Mouse (Mus musculus): ENCODE results near the gene Ddx59. TPM values are rescaled to one million over a fixed set of nuclear protein-coding genes. Genes with fewer than 3 reads are reported as not detected.
A peak's percentile ranks its signal among the peaks of the same experiment; 100 is the strongest.

Ddx59 gene
- polyA plus RNA-seq (2014; fragmentation: Nextera tagmentation; extraction: Ambion mirVana) = 19.2 and 19.5 TPM in 2 replicates

- Histone ChIP-seq H3K9ac (ENCODE audit: low read length) (peak within 1 kb of the TSS; percentile 88), H3K4me1 (ENCODE audit: control insufficient read depth, insufficient read depth, low read length) (peaks cover 7% of the 10 kb centered on the region), H3K27ac (replicated peaks; ENCODE audit: low read depth, low read length) (peak within 1 kb of the TSS; percentile 97), H3K4me2 (ENCODE audit: low read depth, severe bottlenecking) (peak within 1 kb of the TSS; percentile 39), H3K4me3 (ENCODE audit: low read depth, low read length) (peak within 1 kb of the TSS; percentile 58), H3K36me3 (ENCODE audit: control insufficient read depth, insufficient read depth, low read length) (no peaks in the 10 kb centered on the region), H3K9me3 (ENCODE audit: control insufficient read depth, low read length) (no peaks in the 10 kb centered on the region), H3K27me3 (ENCODE audit: control insufficient read depth, insufficient read depth, low read length) (no peaks in the 10 kb centered on the region)
- ATAC-seq (ENCODE audit: insufficient number of reproducible peaks, low FRiP score, low TSS enrichment, low read depth) (peak; percentile 99), DNase-seq (ENCODE audit: low spot score) (peak; percentile 98)
- 3% methylated on average over 77 of the region's 78 CpGs for WGBS
These were observed at the start of gene Ddx59 for GRCm38 (mm10) chr1:136414798-136415755. Ddx59 (plus strand) TSS chr1:136415271.

- H3K4me3 ChIP-seq (ENCODE audit: low read depth, low read length) = no peak overlapping the region
- no peaks in the 10 kb centered on the region for H3K9me3 ChIP-seq (ENCODE audit: control insufficient read depth, low read length)
- H3K27me3 ChIP-seq (ENCODE audit: control insufficient read depth, insufficient read depth, low read length) = no peaks in the 10 kb centered on the region
- WGBS = 85% methylated on average over 3 of the region's 3 CpGs
- no peaks in the 10 kb centered on the region for H3K4me1 ChIP-seq (ENCODE audit: control insufficient read depth, insufficient read depth, low read length)
- H3K4me2 ChIP-seq (ENCODE audit: low read depth, severe bottlenecking) = no peak overlapping the region
- DNase-seq (ENCODE audit: low spot score) (no peak), ATAC-seq (ENCODE audit: insufficient number of reproducible peaks, low FRiP score, low TSS enrichment, low read depth) (no peak)
- H3K36me3 ChIP-seq (ENCODE audit: control insufficient read depth, insufficient read depth, low read length) = no peaks in the 10 kb centered on the region
- no peak overlapping the region for H3K27ac ChIP-seq (replicated peaks; ENCODE audit: low read depth, low read length)
- H3K9ac ChIP-seq (ENCODE audit: low read length) = no peak overlapping the region
These were observed 49.1 kb upstream of the Ddx59 start for GRCm38 (mm10) chr1:136365986-136366385.

GRCm38 (mm10) chr1:136379261-136379660, 35.8 kb upstream of the Ddx59 start:
- no peak for DNase-seq (ENCODE audit: low spot score)
- 93% methylated on average over 7 of the region's 7 CpGs for WGBS
- H3K4me3 ChIP-seq (ENCODE audit: low read depth, low read length) = no peak overlapping the region
- no peak overlapping the region for H3K27ac ChIP-seq (replicated peaks; ENCODE audit: low read depth, low read length)
- H3K36me3 ChIP-seq (ENCODE audit: control insufficient read depth, insufficient read depth, low read length) = no peaks in the 10 kb centered on the region
- H3K4me1 ChIP-seq (ENCODE audit: control insufficient read depth, insufficient read depth, low read length) = no peaks in the 10 kb centered on the region
- H3K9me3 ChIP-seq (ENCODE audit: control insufficient read depth, low read length) = no peaks in the 10 kb centered on the region
- no peak overlapping the region for H3K9ac ChIP-seq (ENCODE audit: low read length)
- H3K27me3 ChIP-seq (ENCODE audit: control insufficient read depth, insufficient read depth, low read length) = no peaks in the 10 kb centered on the region
- ATAC-seq (ENCODE audit: insufficient number of reproducible peaks, low FRiP score, low TSS enrichment, low read depth) = no peak
- H3K4me2 ChIP-seq (ENCODE audit: low read depth, severe bottlenecking) = no peak overlapping the region

GRCm38 (mm10) chr1:136380161-136380560, 34.9 kb upstream of the Ddx59 start:
- WGBS = 86% methylated on average over 4 of the region's 4 CpGs
- ATAC-seq (ENCODE audit: insufficient number of reproducible peaks, low FRiP score, low TSS enrichment, low read depth) (no peak), DNase-seq (ENCODE audit: low spot score) (no peak)
- no peaks in the 10 kb centered on the region for H3K36me3 ChIP-seq (ENCODE audit: control insufficient read depth, insufficient read depth, low read length)
- H3K4me1 ChIP-seq (ENCODE audit: control insufficient read depth, insufficient read depth, low read length) = no peaks in the 10 kb centered on the region
- no peak overlapping the region for H3K4me2 ChIP-seq (ENCODE audit: low read depth, severe bottlenecking)
- no peak overlapping the region for H3K9ac ChIP-seq (ENCODE audit: low read length)
- no peaks in the 10 kb centered on the region for H3K9me3 ChIP-seq (ENCODE audit: control insufficient read depth, low read length)
- H3K4me3 ChIP-seq (ENCODE audit: low read depth, low read length) = no peak overlapping the region
- no peak overlapping the region for H3K27ac ChIP-seq (replicated peaks; ENCODE audit: low read depth, low read length)
- no peaks in the 10 kb centered on the region for H3K27me3 ChIP-seq (ENCODE audit: control insufficient read depth, insufficient read depth, low read length)

GRCm38 (mm10) chr1:136380606-136381005, 34.5 kb upstream of the Ddx59 start:
- ATAC-seq (ENCODE audit: insufficient number of reproducible peaks, low FRiP score, low TSS enrichment, low read depth) = no peak
- Histone ChIP-seq H3K36me3 (ENCODE audit: control insufficient read depth, insufficient read depth, low read length) (no peaks in the 10 kb centered on the region), H3K27me3 (ENCODE audit: control insufficient read depth, insufficient read depth, low read length) (no peaks in the 10 kb centered on the region), H3K4me2 (ENCODE audit: low read depth, severe bottlenecking) (no peak overlapping the region), H3K9ac (ENCODE audit: low read length) (no peak overlapping the region), H3K9me3 (ENCODE audit: control insufficient read depth, low read length) (no peaks in the 10 kb centered on the region), H3K27ac (replicated peaks; ENCODE audit: low read depth, low read length) (no peak overlapping the region), H3K4me1 (ENCODE audit: control insufficient read depth, insufficient read depth, low read length) (no peaks in the 10 kb centered on the region), H3K4me3 (ENCODE audit: low read depth, low read length) (no peak overlapping the region)
- no peak for DNase-seq (ENCODE audit: low spot score)
- WGBS = 85% methylated on average over 8 of the region's 8 CpGs

GRCm38 (mm10) chr1:136381169-136381568, 33.9 kb upstream of the Ddx59 start:
- no peak overlapping the region for H3K4me3 ChIP-seq (ENCODE audit: low read depth, low read length)
- no peak for ATAC-seq (ENCODE audit: insufficient number of reproducible peaks, low FRiP score, low TSS enrichment, low read depth)
- H3K4me2 ChIP-seq (ENCODE audit: low read depth, severe bottlenecking) = no peak overlapping the region
- no peak for DNase-seq (ENCODE audit: low spot score)
- no peak overlapping the region for H3K27ac ChIP-seq (replicated peaks; ENCODE audit: low read depth, low read length)
- WGBS = 86% methylated on average over 6 of the region's 6 CpGs
- no peaks in the 10 kb centered on the region for H3K27me3 ChIP-seq (ENCODE audit: control insufficient read depth, insufficient read depth, low read length)
- no peak overlapping the region for H3K9ac ChIP-seq (ENCODE audit: low read length)
- no peaks in the 10 kb centered on the region for H3K9me3 ChIP-seq (ENCODE audit: control insufficient read depth, low read length)
- H3K4me1 ChIP-seq (ENCODE audit: control insufficient read depth, insufficient read depth, low read length) = no peaks in the 10 kb centered on the region
- no peaks in the 10 kb centered on the region for H3K36me3 ChIP-seq (ENCODE audit: control insufficient read depth, insufficient read depth, low read length)

- Histone ChIP-seq H3K4me3 (ENCODE audit: low read depth, low read length) (no peak overlapping the region), H3K4me1 (ENCODE audit: control insufficient read depth, insufficient read depth, low read length) (no peaks in the 10 kb centered on the region), H3K27me3 (ENCODE audit: control insufficient read depth, insufficient read depth, low read length) (no peaks in the 10 kb centered on the region), H3K4me2 (ENCODE audit: low read depth, severe bottlenecking) (no peak overlapping the region), H3K27ac (replicated peaks; ENCODE audit: low read depth, low read length) (no peak overlapping the region), H3K36me3 (ENCODE audit: control insufficient read depth, insufficient read depth, low read length) (no peaks in the 10 kb centered on the region), H3K9me3 (ENCODE audit: control insufficient read depth, low read length) (no peaks in the 10 kb centered on the region), H3K9ac (ENCODE audit: low read length) (no peak overlapping the region)
- no peak for DNase-seq (ENCODE audit: low spot score)
- WGBS = 89% methylated on average over 5 of the region's 5 CpGs
- ATAC-seq (ENCODE audit: insufficient number of reproducible peaks, low FRiP score, low TSS enrichment, low read depth) = no peak
These were observed 33.5 kb upstream of the Ddx59 start for GRCm38 (mm10) chr1:136381583-136381982.

- ATAC-seq (ENCODE audit: insufficient number of reproducible peaks, low FRiP score, low TSS enrichment, low read depth) = no peak
- H3K4me2 ChIP-seq (ENCODE audit: low read depth, severe bottlenecking) = no peak overlapping the region
- H3K36me3 ChIP-seq (ENCODE audit: control insufficient read depth, insufficient read depth, low read length) = no peaks in the 10 kb centered on the region
- H3K4me3 ChIP-seq (ENCODE audit: low read depth, low read length) = no peak overlapping the region
- no peak overlapping the region for H3K9ac ChIP-seq (ENCODE audit: low read length)
- no peak overlapping the region for H3K27ac ChIP-seq (replicated peaks; ENCODE audit: low read depth, low read length)
- H3K27me3 ChIP-seq (ENCODE audit: control insufficient read depth, insufficient read depth, low read length) = no peaks in the 10 kb centered on the region
- peak; percentile 32 for DNase-seq (ENCODE audit: low spot score)
- no peaks in the 10 kb centered on the region for H3K9me3 ChIP-seq (ENCODE audit: control insufficient read depth, low read length)
- no peaks in the 10 kb centered on the region for H3K4me1 ChIP-seq (ENCODE audit: control insufficient read depth, insufficient read depth, low read length)
- 28% methylated on average over 5 of the region's 6 CpGs for WGBS
These were observed 28.2 kb upstream of the Ddx59 start for GRCm38 (mm10) chr1:136386914-136387313.

All from limb, embryonic 11.5 days (tissue).